Mouse (Mus musculus): Measurements from ENCODE around the gene Rasl12.
A peak's percentile ranks its signal among the peaks of the same experiment; 100 is the strongest.

The Rasl12 gene

DNA sequence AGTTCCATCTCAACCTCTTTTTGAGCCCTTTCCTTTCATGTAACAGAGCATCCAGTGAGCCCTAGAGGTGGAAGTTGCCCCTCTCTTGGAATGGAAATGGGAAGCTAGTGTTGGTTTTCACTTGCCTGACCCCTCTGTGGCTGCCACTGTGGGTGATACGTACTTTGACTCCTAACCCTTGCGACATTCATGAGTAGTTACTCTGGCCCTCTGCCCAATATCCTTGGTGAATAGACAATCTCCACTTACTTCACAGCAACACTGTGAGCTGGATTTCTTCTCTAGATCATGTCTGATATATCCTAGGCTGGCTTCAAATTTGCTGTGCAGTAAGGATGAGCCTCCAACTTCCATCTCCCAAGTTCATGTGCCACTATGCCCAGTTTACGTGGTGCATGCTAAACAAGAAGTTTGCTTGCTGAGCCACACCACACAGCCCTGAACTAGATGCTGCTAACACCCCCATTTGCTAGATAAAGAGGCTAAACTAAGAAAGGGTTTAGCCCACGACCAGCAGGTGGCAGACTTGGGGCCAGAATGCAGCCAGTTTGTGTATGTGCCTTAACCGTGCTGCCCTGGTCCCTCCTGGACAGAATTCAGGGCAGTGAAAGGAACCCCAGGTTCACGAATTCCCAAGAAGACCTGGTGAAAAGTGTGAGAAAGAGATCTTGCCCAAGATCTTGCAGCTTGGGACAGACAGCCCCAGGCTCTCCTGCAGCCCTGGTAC is 5.5 kb upstream of the Rasl12 start:
- no peak for DNase-seq (ENCODE audit: low spot score)

DNA sequence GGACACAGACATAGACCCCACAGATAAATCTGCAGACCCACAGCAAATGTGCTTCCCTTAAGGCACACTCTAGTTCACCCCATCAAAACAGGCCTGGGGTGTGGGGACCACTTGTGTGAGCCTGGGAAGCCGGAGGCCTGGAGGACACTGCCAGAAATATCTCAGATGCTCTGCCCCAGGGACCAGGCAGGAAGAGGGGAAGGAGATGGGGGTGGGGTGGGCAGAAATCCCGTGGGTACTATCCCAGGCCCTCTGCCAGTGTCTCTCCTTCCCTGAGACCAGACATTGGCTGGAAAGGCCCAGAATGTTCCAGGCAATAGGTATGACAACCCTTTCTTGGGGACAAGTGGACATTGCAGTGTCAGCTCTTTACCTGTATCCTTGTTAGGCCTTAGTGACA is 4.7 kb upstream of the Rasl12 start:
- no peak for DNase-seq (ENCODE audit: low spot score)

DNA sequence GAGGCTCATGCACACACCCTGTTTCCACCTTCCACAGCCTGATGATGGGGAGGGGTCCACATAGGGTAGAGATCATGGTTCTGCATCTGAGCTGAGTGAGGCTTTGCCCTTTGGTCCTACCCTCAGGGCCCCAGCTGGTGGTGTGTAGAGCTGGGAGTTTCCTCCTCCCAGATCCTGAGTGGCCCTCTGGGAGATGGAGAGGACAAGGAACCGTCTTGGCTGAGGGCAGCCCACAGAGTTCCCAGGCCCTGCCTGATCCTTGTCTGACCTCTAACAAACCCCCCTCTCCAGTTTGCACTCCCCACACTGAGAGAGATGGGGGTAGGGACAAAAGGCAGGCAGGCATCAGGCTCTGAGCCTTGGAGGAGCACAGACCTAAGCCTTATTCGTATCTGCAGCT is 3.9 kb upstream of the Rasl12 start:
- DNase-seq (ENCODE audit: low spot score), result no peak

DNA sequence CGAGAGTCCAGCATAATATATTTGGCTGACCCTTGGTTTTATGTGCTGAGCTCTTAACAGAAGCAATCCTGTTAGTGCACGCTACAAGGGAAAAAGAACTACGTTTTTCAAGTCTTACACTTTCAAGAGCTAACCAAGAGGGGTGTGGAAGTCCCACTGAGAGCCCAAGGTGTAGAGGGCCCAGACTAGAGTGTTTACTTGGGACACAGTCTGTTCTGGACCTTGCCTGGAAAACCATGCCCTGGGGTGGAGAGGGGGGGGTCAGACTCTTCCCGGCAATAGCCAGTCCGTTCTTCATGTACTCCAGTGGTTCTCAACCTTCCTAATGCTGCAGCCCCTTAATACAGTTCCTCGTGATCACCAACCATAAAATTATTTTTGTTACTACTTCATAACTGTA is 1.6 kb downstream of the Rasl12 start:
- DNase-seq (ENCODE audit: low spot score), result no peak

DNA sequence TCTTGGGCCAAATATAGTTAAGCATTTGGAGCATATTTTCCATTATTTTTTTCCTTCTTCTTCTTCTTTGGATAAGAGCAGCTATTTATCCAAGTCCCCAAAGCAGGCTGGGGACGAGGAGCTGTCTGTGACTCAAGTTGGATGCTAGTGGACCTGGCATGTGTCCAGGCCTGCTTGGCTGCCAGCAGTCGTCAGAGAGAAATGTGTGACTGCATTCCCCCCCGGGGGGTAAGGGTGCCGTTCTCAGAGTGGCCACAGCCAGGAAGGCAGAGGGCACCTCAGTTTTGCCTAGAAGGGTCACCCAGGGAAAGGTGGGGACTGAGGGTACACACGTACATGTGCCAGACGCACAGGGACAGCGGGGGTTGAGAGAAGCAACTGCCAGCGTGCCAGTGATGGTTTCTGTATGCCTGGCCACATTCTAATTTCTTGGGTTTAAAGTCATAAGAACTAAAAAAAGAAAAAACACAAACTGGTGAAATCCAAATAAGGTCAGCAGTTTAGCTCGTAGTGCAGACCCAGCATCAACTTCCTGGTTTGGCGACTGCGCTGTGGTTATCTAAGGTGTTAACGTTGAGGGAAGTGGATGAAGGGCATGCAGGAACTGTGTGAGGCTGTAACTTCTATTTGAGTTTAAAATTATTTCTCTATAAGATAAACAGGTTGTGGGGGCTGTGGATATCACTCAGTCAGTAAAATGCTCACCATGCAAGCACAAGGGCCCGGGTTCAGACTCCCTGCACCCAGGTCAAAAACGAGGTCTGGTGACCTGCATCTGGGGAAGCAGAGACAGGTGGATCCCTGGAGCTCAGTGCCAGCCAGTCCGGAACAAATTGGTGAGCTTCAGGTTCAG is 6.3 kb downstream of the Rasl12 start:
- DNase-seq (ENCODE audit: low spot score), result peak; percentile 25

DNA sequence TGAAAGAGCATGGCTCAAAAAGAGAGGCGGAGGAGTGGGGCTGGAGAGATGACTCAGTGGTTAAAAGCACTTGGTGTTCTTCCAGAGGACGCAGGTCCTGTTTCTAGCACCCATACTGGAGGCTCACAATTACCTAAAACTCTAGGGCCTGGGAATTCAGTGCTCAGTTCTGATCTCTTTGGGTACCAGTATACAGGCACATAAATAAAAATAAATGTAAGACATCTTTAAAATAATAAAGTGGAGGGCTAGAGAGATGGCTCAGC is 6.8 kb downstream of the Rasl12 start:
- no peak for DNase-seq (ENCODE audit: low spot score)

DNA sequence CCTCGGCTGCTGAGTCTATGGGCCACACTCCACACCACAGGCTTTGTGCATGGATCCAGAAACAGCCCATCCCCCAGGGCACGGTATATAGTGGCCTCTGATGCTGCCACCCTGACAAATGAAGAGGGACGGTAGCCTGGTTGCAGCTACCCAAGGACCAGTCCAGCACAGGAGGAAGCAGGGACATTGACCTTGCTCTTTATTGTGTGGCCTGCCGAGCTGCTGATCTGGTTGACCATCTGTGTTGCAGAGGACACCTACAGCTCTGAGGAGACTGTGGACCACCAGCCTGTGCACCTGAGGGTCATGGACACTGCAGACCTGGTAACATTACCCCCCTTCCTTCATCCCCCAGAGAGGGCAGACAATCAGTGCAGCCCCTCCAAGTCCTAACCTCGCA is 9.0 kb downstream of the Rasl12 start:
- DNase-seq (ENCODE audit: low spot score), result no peak

DNA sequence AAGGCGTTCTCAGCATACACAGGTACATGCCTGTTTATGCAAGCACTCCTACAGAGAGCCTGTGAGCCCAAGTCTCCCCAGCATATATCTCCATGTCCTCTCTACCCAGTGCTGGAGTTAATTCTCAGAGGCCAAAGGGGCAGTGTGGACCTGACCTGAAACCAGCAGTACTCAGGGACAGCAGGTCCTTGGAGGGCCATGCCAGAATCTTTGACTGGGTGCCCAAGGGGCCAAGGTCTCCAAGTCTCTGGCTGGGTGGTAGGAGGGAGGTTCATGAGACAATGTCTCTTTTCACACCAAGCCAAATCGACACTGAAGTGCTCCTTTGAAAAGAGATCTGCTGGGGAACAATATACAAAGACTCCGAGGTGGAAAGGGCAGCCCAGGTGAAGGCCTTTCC is 9.6 kb downstream of the Rasl12 start:
- no peak for DNase-seq (ENCODE audit: low spot score)

DNA sequence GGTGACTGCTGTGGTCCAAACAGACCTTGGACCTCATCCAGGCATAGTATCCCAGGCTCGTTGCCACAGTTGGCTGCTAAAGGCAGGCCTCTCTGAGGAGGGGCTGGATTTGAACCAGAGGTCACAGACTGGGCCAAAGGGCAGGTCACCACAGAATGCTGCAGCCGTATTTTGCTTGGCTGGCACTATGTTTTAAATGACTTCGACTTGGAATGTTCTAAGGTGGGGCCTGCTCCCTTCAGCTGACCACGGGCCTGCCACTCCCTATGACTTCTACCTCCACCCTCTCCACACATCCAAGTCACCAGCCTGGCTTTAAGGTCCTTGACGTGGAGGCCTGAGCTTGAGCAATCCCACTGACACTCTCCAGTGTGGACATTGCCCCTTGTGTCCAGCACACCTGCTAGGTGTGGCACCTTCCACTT is 10.6 kb downstream of the Rasl12 start:
- no peak for DNase-seq (ENCODE audit: low spot score)

DNA sequence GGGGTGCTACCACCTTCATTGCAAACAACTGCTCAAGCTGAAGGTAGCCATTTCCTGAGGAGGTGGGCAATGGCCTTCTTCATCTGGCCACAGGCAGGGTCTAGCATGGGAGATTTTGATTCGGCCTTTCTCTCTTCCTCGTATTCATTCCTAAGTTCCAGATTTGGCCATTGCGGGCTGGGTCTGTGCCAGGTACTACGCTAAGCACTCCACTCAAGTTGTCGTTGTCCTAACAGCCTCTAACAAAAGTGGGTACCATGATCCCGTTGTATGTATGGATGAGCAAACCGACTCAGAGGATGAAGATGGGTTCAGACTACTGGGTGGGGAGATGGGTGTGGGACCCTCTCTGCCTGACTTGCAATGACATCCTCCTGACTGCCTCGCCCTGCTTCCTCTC is 12.1 kb downstream of the Rasl12 start:
- no peak for DNase-seq (ENCODE audit: low spot score)

DNA sequence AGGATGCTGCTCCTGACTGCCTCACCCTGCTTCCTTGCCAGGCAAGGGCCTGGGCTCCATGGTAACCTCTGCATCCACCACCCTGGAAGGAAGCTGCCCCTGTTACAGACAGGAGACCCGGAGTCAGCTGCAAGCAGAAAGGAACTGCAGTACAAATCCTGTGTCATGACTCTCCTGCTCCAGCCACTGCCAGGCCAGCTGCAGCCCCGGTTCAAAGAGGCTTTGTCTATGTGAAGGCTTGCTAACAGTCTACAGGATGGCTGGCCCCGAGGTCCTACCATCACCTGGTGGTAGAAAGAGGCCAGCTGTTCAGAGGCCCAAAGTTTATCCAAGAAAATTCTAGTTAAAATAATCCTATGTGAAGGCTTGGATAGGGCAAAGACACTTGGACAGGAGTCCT is 13.0 kb downstream of the Rasl12 start:
- no peak for DNase-seq (ENCODE audit: low spot score)

DNA sequence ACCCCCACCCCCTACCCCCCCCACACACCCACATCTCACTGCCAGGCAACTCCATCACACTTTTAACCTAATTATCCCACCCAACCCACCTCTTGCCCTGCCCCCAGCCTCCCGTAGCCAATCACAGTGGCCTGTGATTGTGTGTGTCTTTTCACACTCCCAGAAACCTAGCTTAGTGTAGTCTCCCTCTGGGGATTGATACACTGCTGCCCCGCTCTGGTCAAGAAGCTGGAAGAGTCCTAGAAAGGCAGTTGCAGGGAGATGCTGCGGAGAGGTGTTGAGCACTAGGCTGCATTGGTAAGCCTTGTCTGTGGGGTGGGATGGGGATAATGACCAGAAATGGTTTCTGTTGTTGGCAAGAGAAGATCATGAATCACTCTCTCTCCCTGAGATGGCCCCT is 19.4 kb downstream of the Rasl12 start:
- DNase-seq (ENCODE audit: low spot score), result no peak

DNA sequence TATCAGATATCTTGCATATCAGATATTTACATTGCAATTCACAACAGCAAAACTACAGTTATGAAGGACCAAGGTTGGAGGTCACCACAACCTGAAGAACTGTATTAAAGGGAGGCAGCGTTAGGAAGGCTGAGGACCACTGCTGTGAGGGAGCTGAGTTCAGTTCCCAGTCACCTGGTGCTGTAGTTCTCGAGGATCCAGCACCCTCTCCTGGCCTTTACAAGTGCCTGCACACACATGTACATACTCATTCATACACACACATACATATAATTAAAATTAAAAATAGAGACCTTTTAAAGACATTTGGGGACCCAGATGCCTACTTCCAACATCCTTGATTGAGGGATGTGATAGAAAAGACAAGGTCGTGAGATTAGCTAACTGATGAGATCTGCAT is 21.3 kb downstream of the Rasl12 start:
- no peak for DNase-seq (ENCODE audit: low spot score)

DNA sequence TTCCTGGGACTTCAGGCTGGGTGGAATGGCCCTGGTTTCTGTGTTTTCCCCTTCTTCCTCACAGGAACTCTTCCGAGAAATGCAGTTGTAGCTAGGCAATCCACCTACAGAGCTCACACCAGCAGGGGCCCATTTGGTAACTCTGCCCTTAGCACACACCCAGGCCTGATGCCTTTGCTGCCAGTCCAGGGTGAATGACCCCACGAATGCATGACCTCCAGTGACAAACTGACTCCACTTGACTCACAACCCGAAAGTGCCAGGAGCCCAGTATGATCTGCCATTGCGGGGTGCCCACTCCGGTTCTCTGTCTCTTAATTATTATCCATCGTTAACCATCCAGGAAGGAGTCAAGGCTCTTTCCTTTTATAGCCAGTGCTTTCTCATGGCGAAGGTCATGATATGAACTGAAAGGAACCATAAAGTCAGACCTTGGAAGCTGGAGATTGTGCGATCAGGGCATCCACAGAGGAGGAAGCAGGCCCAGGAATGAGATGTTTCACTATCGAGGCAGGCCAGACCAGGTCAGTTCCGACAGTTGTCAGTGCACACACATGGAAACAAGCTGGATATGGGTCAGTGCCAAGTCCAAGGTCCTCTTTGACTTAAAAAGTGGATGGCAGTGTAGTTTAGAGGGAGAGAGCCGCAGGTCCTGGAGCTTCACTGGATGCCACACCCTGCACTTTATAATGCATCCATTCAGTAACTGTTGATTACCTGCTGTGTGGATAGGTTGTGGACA is 24.6 kb downstream of the Rasl12 start, which contains the start of gene Slc51b:
TSS of gene Slc51b (minus strand) at position 196 of the 742 bp plus-strand sequence.
- no peak for DNase-seq (ENCODE audit: low spot score)

DNA sequence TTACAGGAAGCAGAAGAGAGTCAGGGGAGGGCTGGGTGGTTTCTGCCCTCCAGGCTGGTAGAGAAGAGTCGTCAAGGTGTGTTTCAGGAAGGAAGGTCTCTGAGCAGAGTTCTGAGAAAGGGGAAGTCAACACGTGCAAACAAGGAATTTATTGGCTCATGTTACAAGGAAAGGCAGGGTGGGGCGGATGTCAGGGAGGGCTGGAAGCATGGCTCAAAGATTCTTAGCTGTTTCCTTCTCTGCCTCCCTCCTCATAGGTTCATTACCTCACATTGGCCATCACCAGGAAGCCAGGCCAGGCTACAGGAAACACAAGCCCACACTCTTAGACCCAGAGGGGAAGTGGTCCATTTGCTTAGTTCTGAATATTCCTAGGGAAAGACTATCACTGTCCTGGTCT is 26.1 kb downstream of the Rasl12 start:
- DNase-seq (ENCODE audit: low spot score), result no peak

DNA sequence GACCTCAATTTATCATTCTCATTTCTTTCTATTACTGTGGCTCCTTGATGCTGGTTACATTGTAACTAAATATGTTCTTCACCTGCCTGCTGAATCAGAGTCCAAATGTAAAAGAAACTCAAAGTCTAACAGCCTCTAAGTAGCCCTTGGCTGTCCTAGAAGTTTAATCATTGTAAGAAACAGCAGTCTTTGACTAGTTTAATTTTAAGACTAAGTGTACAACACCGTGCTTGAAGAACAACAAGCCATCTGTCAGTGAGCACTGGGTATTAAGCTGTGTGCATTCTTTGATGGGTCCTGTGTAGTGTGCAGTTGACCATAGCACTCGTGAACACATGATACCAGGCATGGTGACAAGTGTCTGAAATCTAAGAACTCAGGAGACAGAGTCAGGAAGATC is 29.2 kb downstream of the Rasl12 start:
- DNase-seq (ENCODE audit: low spot score), result no peak

DNA sequence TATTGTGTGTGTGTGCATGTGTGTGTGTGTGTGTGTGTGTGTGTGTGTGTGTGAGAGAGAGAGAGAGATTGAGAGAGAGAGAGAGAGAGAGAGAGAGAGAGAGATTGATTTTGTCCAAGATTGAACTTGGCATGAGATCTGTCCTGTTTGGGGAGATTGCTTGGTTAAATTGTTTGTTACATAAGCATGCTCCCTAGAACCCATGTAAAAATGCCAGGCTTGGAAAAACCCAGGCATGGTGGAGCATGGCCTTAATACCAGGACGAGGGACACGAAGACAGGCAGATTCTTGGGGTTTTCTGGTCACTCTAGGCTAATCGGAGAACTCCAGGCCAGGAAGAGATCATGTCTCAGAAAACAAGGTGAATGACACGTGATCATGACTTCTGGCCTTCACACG is 29.7 kb downstream of the Rasl12 start:
- DNase-seq (ENCODE audit: low spot score), result no peak

DNA sequence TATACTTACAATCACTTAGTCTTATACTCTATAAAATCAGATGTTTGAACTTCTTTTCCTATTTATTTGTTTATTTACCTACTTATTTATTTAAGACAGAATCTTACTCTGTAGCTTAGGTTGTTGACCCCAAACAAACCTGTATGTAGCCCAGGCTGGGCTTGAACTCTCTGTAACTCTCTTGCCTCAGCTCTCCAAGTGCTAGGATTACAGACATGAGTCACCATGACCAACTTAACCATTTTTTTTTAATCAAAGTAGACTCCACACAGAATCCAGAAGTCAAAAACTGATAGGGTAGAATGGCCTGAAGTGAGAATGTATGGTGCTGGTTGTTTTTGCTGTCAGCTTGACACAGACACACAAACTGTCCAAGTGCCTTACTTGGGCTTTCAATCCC is 32.1 kb downstream of the Rasl12 start:
- no peak for DNase-seq (ENCODE audit: low spot score)

DNA sequence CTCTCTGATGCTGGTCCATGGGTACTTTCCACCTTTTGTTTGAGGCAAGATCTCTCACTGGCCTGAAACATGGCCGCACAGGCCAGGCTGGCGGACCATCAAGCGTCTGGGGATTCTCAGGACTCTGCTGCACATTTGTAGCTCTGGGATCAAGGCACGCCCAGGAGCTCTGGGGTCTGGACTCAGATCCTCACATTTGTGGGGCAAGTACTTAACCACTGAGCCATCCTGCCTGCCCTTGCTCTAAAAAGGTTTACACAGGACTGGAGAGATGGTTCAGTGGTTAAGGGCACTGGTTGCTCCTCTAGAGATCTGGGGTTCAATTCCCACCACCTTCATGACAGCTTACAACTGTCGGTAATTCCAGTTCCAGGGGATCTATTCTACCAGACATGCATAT is 32.6 kb downstream of the Rasl12 start:
- no peak for DNase-seq (ENCODE audit: low spot score)

DNA sequence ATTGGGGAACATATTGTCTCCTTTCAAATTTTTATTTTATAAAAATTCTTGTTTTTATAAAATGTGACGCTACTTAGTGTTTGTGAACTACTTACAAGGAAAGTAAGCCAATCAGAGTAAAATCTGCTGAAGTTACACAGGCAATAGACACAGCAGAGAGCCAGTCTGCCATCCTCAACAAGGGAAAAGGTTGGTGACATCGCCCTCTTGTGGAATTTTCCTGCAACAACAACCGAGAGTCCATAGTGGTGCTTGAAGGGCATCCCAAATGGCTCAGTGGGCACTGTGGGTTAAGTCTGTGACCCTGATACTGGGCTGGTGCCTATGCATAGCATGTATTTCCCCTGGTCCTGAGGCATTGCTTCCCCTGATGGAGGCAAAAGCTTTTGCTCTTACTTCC is 33.9 kb downstream of the Rasl12 start:
- DNase-seq (ENCODE audit: low spot score), result peak; percentile 96

DNA sequence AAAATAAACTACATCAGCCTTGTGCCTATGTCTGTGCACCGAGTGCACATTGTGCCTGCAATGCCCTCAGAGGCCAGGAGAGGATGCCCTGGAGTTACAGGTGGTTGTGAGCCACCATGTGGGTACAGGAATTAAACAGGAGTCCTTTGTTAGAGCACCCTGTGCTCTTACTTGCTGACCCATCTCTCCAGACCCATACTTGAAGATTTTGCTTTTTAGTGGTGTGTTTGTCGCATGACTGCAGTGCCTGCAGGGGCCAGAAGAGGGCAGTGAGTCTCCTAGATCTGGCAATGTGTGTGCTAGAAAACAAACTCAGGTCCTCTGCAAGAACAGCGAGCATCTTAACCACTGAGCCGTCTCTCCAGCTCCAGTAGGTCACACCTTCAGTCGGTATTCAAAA is 35.8 kb downstream of the Rasl12 start:
- no peak for DNase-seq (ENCODE audit: low spot score)

DNA sequence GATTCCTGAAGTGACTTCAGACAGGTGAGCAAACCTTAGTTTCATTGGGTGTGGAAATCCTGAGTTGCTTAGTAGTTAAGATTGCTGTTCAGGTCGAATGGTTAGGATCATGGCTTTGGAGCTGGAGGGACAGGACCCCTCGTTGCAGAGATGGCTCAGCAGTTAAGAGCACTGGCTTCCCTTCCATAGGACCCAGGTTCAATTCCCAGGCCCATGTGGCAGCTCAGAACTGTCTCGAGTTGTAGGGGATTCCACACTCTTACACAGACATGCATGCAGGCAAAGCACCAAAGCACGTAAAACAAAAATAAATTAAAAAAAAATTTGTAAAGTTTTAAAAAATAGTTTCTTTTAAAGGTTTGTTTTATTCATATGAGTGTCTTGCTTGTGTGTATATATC is 36.9 kb downstream of the Rasl12 start:
- DNase-seq (ENCODE audit: low spot score), result no peak

DNA sequence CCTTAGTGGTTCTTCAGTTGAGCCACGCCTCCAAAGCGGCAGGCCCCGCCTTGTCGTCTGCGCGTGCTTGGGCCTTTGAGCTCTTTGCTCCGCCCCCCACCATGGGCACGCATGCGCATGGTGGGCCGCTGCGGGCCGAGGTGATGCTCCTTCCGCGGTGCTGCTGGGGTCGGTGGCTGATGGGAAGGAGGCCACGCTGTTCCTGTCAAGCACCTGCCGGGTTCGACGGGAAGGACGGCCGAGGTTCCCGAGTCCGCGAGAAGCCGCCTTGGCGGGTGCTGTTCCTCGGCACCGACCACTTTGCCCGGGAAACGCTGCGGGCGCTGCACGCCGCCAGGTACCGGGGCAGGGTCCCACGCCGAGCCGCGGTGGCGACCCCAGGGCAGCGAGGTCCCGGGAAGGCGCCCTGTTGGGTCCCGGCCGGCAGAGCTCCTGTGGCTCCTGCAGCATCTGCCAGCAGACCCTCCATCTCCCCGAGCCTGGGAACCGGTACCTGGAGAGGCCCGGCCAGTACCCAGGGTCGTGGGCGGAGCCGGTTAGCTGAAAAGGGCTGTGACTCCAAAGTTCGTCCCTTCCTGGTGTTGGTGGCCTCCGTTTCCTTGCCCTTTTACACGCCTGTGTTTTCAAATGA is 37.5 kb downstream of the Rasl12 start, which contains the start of gene Mtfmt:
TSS of gene Mtfmt (plus strand) at position 112 of the 631 bp plus-strand sequence.
- peak; percentile 68 for DNase-seq (ENCODE audit: low spot score)

All from layer of hippocampus, adult 9-10 months (tissue).